Mouse (Mus musculus) embryo, embryonic 11 days (tissue): Measurements from ENCODE around the gene Tmem43.

Experiments
- DNase-seq: peaks from one replicate; pipeline ENCODE4 v3.0.0-alpha.2; 2015

Gene Tmem43

GRCm38 (mm10) chr6:91491004-91491403 is 17.5 kb downstream of the Tmem43 start:
- DNase-seq: no peak

GRCm38 (mm10) chr6:91493053-91493452 is 19.6 kb downstream of the Tmem43 start:
- no peak for DNase-seq

DNA sequence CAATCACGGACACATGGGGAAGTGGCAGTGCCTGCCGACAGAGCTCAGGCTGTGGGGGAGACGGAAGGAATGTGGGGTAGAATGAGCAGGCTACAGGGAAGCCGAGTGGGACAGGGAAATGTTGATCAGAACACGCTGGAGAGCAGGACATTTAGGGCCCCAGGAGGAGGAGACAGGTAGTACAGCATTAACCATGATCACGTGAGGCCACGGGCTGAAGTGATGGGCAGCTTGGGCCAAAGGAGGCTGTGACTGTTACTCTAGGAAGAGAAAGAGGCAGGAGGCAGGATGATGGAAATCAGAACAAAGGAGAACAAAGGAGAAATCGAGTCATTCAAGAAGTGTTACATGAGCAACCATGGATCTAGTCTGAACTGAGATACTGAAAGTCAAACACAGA is 21.0 kb downstream of the Tmem43 start:
- no peak for DNase-seq

DNA sequence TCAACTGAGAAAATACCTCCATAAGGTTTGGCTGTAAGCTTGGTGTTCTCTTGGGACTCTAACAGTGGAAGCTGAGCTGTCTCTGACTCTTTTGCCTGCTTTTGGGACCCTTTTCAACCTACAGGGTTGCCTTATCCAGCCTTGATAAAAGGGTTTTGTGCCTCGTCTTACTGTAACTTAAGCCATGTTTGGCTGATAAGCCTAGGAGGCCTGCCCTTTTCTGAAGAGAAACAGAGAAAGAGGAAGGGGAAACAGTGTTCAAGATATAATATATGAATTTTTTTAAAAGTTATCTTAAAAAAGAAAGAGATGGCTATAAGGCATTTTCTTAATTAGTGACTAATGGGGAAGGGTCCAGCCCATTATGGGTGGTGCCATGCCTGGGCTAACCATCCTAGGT is 29.8 kb downstream of the Tmem43 start:
- no peak for DNase-seq

- DNase-seq: no peak
Observed at GRCm38 (mm10) chr6:91506036-91506435, 32.5 kb downstream of the Tmem43 start.

- no peak for DNase-seq
Observed at GRCm38 (mm10) chr6:91508041-91508440, 34.5 kb downstream of the Tmem43 start.

DNA sequence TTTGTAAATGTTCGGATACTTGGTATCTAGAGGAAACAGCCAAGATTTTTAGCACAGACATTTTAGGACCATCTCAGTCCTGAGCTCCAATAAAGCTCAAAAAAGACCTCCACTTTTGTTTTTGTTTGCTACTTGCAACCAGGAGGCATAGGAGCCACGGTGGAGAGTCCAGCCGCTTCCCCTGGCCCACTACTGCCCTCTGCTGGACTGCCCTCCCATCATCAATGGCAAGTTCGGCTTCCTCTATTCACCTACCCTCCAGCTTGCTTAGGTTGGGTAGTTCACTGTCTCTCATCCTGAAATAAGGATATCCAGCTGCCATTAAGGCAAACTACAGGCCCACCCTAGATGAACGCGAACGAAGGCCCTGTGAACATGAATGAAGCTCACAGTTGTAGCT is 35.8 kb downstream of the Tmem43 start:
- DNase-seq: peak; percentile 68

DNA sequence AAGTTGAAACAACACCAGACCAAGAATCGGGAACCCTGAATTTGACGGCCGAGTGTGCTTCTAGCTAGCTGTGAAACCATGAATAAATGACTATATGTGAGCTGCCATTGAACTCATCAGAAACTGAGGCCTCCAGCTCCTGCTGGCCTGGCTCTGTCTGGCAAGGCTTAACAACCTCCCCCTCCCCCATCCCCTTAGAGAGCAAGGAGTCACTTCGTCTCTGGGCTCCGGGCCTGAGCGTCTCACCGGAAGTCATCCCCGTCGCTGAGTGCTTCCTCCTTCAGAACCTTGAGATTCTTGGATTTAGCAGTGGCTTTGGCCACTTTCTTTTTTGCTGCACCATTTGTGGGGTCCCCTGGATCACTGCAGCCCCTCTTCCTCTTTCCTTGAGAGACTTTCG is 36.7 kb downstream of the Tmem43 start:
- DNase-seq: no peak

DNA sequence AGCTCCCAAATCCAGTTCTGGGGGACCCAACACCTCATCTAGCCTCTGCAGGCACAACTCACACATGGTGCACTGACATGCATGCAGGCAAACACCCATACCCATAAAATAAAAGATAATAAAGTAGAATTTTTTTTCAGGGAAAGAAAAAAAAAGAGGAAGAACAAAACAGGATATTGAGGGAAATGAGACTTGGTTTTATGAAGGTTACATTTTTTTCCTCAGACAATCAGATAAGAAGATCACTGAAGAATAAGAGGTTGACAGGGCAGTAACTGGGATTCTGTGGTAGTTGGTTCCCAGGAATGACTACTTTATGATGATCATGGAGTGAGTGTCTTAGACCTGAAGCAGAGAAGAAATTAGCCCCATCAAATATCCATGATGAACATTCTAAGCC is 40.6 kb downstream of the Tmem43 start:
- DNase-seq: no peak

- DNase-seq: peak; percentile 30
Observed at GRCm38 (mm10) chr6:91514737-91515362, 41.3 kb downstream of the Tmem43 start.

DNA sequence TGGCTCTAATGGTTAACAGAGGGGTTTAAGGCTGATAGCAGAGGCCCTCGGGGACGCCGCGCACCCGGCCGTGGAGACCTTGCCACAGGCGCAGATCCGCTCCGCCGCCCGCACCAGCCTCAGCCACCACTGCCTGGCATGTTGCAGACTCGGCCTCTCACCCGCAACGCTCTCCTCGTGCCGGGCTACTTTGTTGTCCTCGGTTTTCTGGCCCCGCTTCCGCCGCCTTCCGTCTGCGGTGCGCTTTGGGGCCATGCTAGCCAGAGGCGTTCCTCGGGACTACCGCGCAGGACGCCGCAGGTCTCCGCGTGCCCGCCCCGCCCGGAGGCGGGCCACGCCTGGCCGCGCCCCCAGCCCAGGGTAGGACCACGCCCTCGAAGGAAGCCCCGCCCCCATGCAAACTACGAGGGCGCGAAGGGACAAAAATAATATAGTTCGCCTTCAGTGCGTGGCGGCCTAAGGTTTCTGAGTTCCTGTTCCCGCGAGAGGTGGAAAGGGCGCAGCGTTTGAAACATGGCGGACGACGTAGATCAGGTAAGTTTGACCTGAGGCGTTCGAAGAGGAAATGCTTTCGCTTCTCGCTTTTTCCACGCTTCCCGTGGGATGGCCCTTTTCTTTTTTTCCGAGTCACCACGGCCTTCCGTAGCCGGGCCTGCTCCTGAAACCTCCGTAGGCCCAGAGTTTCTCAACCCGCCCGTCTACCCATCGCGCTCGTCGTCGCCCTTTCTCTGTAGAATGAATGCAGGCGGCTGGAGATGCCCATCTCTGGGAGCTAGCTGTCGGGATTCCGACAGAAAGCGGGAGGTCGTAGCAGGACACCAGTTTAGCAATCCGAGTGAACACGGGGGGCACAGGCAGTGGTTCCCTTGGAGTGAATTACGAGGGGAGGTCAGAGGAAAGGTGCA is 42.3 kb downstream of the Tmem43 start, which contains the start of the genes Xpc and Lsm3:
Gene Xpc (minus strand): TSS at position 344 of the 905 bp plus-strand sequence.
Gene Lsm3 (plus strand): TSS at position 384 of the 905 bp plus-strand sequence.
- DNase-seq: peak; percentile 98

DNA sequence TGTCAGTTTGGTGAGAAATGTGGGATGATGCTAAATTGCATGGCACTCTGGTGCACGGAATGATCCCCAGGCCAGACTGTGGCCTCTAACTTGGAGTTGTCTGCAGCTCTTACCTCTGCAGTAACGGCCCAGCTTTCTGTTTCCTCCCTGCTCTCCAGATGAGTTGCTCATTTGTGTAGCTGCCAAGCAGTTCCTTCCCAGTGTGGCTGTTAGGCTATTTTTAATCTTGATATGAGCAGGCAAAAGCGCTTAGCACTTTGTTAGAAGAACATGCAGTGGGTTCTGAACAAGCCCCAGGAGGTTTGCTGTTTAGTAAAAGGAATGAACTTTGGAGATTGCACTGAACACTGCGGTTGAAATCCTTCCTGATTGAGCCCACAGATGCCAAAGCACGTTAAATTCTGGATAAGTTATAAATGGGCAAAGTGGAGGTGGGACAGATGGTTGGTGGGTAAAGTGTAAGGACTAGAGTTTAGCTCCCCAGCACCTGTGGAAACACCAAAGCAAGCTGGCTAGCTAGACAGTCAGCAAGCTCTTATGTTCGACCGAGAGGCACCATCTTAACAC is 45.0 kb downstream of the Tmem43 start:
- DNase-seq: no peak

GRCm38 (mm10) chr6:91522816-91523215 is 49.3 kb downstream of the Tmem43 start:
- DNase-seq: no peak

GRCm38 (mm10) chr6:91525544-91525943 is 52.0 kb downstream of the Tmem43 start:
- DNase-seq: no peak

DNA sequence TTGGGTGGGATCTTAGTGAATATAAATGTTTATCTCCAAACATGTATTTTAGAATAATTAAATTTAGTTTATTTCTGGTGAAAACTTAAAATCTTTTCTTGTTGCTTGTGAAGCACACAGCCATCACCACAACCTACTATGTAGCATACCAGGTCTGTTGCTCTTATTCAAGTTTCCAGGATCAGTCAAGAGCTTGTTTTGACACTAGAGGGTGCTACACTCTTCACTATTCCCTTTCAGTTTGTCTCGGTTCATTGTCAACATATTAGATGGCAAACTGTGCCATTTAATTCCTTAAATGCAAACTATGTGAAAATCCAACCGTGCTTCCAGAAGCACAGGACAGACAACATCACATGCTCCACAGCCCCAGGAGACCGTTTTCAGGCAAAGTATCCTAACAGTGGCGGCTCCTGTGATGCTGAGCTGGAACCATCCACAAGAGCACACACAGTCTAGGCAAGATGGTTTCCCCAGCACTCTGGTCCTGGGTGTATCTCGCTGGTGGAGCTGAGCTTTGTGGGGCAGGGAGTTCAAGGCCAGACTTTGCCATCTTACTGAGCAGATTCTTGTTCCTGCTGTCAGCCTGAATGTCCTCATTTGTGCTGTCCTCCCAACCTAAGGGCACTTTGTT is 53.8 kb downstream of the Tmem43 start:
- peak; percentile 69 for DNase-seq

- no peak for DNase-seq
Observed at GRCm38 (mm10) chr6:91528265-91528664, 54.8 kb downstream of the Tmem43 start.

DNA sequence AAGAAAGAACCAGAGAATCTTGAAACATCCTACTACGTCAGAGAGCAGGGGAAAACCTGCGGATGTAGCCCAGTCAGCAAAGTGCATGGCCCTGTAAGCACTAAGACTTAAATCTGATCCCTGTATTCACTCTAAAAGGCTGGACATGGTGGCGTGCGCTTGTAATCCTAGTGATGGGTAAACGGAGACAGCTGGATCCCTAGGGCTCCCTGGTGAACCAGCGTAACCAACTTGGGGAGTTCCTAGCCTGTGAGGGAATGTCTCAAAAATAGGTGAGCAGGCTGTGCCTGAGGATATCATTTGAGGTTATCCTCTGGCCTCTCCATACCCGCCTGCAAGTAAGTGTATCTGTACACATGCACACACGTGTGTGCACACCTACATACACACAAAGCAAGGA is 57.2 kb downstream of the Tmem43 start:
- DNase-seq: no peak

GRCm38 (mm10) chr6:91531276-91531675 is 57.8 kb downstream of the Tmem43 start:
- DNase-seq: no peak

- DNase-seq: no peak
Observed at GRCm38 (mm10) chr6:91532661-91533060, 59.2 kb downstream of the Tmem43 start.

DNA sequence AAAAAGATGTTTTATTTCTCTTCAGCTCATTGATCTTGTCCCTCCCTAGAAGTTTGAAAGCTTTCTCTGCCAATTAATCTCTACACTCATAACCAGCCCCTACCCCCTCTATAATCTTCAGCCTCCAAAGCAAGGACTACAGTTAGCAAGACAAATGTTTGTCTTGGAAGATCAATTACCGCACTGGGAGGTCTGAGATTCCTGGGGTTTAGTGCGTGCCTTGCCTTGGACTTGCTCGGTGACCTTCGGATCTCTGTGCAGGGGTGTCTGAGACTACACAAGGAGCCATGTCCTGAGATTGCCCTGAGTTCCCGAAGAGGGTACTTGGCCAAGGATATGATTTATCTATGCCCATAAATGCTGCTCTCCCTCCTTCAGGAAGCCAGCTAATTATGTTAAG is 59.9 kb downstream of the Tmem43 start:
- peak; percentile 54 for DNase-seq

DNA sequence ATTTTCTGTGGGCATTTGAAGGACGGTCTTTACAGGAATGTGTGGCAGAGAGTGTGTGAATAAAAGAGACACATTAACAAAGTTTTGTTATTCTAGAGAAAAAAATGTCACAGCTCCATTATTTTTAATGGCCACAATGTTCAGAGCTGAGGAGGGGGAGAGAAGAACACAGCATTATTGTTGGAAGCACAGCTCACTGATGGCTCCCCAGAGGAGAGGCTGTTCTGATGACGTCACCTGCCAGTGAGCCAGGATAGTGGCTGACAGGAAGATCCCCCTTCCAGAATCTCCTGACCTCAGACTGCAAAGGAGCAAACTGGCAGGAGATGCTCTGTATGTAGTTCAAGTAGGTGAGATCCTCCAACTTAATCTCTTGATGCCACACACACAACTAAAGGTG is 60.3 kb downstream of the Tmem43 start:
- DNase-seq: no peak

DNA sequence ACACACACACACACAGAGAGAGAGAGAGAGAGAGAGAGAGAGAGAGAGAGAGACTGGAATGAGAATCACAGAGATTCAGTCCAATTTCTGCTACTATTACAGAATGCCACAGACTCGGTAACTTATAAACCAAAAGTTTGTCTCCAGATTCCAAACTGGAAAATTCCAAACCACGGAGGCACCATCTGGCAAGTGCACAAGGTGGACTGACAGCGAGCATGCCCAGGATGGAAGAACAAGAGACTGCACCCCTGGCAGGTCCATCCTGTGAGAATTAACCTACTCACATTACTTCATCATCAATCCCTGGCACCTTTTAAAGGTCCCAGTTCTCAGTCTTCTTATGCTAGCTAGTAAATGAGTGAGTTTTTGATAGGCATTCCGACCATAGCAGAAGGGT is 60.8 kb downstream of the Tmem43 start:
- no peak for DNase-seq

GRCm38 (mm10) chr6:91535231-91535630 is 61.7 kb downstream of the Tmem43 start:
- no peak for DNase-seq
